Mouse (Mus musculus): Measurements from ENCODE around the gene Syt14. TPM values are rescaled to one million over a fixed set of nuclear protein-coding genes. Genes with fewer than 3 reads are reported as not detected.
A peak's percentile ranks its signal among the peaks of the same experiment; 100 is the strongest.

Syt14 gene
- polyA plus RNA-seq, 1 experiment from 2014 or later = 10.9 TPM

- no peaks in the 10 kb centered on the region for H3K36me3 ChIP-seq (ENCODE audit: control insufficient read depth, insufficient read depth, low read length)
- H3K9ac ChIP-seq (replicated peaks; ENCODE audit: low read length) = no peak overlapping the region
- no peaks in the 10 kb centered on the region for H3K9me3 ChIP-seq (ENCODE audit: control insufficient read depth, low read length)
- no peak overlapping the region for H3K4me2 ChIP-seq (ENCODE audit: low read length)
- DNase-seq (no peak), ATAC-seq (ENCODE audit: low FRiP score, low TSS enrichment) (no peak)
- H3K27ac ChIP-seq (replicated peaks; ENCODE audit: low read depth, low read length) = no peak overlapping the region
- no peak overlapping the region for H3K4me3 ChIP-seq (replicated peaks; ENCODE audit: low read depth, low read length)
- H3K27me3 ChIP-seq (ENCODE audit: control insufficient read depth, insufficient read depth, low read length) = no peaks in the 10 kb centered on the region
- no peaks in the 10 kb centered on the region for H3K4me1 ChIP-seq (ENCODE audit: control insufficient read depth, insufficient read depth, low read length)
- 83% methylated on average over 3 of the region's 3 CpGs for WGBS
Observed at GRCm38 (mm10) chr1:192864440-192864839, 171.1 kb downstream of the Syt14 start.

GRCm38 (mm10) chr1:192861305-192861960 lies 174.1 kb downstream of the Syt14 start:
- WGBS = 75% methylated on average over 5 of the region's 5 CpGs
- Histone ChIP-seq H3K4me3 (replicated peaks; ENCODE audit: low read depth, low read length) (no peak overlapping the region), H3K27me3 (ENCODE audit: control insufficient read depth, insufficient read depth, low read length) (0 out of 2 replicates have a peak, but pooled peaks cover 5% of the 10 kb centered on the region), H3K4me2 (ENCODE audit: low read length) (no peak overlapping the region), H3K9me3 (ENCODE audit: control insufficient read depth, low read length) (no peaks in the 10 kb centered on the region), H3K4me1 (ENCODE audit: control insufficient read depth, insufficient read depth, low read length) (peaks cover 1% of the 10 kb centered on the region; the same call in 1 of the 2 replicates), H3K36me3 (ENCODE audit: control insufficient read depth, insufficient read depth, low read length) (no peaks in the 10 kb centered on the region), H3K27ac (replicated peaks; ENCODE audit: low read depth, low read length) (no peak overlapping the region), H3K9ac (replicated peaks; ENCODE audit: low read length) (no peak overlapping the region)
- DNase-seq (no peak), ATAC-seq (ENCODE audit: low FRiP score, low TSS enrichment) (no peak)

- Histone ChIP-seq H3K36me3 (ENCODE audit: control insufficient read depth, insufficient read depth, low read length) (no peaks in the 10 kb centered on the region), H3K4me1 (ENCODE audit: control insufficient read depth, insufficient read depth, low read length) (peaks cover 8% of the 10 kb centered on the region; the same call in 1 of the 2 replicates), H3K4me3 (replicated peaks; ENCODE audit: low read depth, low read length) (no peak overlapping the region), H3K9ac (replicated peaks; ENCODE audit: low read length) (no peak overlapping the region), H3K27ac (replicated peaks; ENCODE audit: low read depth, low read length) (no peak overlapping the region), H3K27me3 (ENCODE audit: control insufficient read depth, insufficient read depth, low read length) (0 out of 2 replicates have a peak, but pooled peaks cover 5% of the 10 kb centered on the region), H3K4me2 (ENCODE audit: low read length) (no peak overlapping the region), H3K9me3 (ENCODE audit: control insufficient read depth, low read length) (no peaks in the 10 kb centered on the region)
- ATAC-seq (ENCODE audit: low FRiP score, low TSS enrichment) = no peak
- no peak for DNase-seq
- 45% methylated on average over 6 of the region's 6 CpGs for WGBS
Observed at GRCm38 (mm10) chr1:192860273-192860672, 175.3 kb downstream of the Syt14 start.

- Histone ChIP-seq H3K4me2 (ENCODE audit: low read length) (no peak overlapping the region), H3K27me3 (ENCODE audit: control insufficient read depth, insufficient read depth, low read length) (0 out of 2 replicates have a peak, but pooled peaks cover 5% of the 10 kb centered on the region), H3K9me3 (ENCODE audit: control insufficient read depth, low read length) (no peaks in the 10 kb centered on the region), H3K9ac (replicated peaks; ENCODE audit: low read length) (no peak overlapping the region), H3K27ac (replicated peaks; ENCODE audit: low read depth, low read length) (no peak overlapping the region), H3K36me3 (ENCODE audit: control insufficient read depth, insufficient read depth, low read length) (no peaks in the 10 kb centered on the region), H3K4me3 (replicated peaks; ENCODE audit: low read depth, low read length) (no peak overlapping the region), H3K4me1 (ENCODE audit: control insufficient read depth, insufficient read depth, low read length) (peaks cover 24% of the 10 kb centered on the region)
- ATAC-seq (ENCODE audit: low FRiP score, low TSS enrichment) (no peak), DNase-seq (no peak)
- 92% methylated on average over 5 of the region's 5 CpGs for WGBS
Observed at GRCm38 (mm10) chr1:192857582-192857981, 178.0 kb downstream of the Syt14 start.

- Histone ChIP-seq H3K27me3 (ENCODE audit: control insufficient read depth, insufficient read depth, low read length) (0 out of 2 replicates have a peak, but pooled peaks cover 5% of the 10 kb centered on the region), H3K9me3 (ENCODE audit: control insufficient read depth, low read length) (no peaks in the 10 kb centered on the region), H3K4me3 (replicated peaks; ENCODE audit: low read depth, low read length) (no peak overlapping the region), H3K27ac (replicated peaks; ENCODE audit: low read depth, low read length) (no peak overlapping the region), H3K4me1 (ENCODE audit: control insufficient read depth, insufficient read depth, low read length) (peaks cover 30% of the 10 kb centered on the region), H3K4me2 (ENCODE audit: low read length) (no peak overlapping the region), H3K9ac (replicated peaks; ENCODE audit: low read length) (no peak overlapping the region), H3K36me3 (ENCODE audit: control insufficient read depth, insufficient read depth, low read length) (no peaks in the 10 kb centered on the region)
- DNase-seq (no peak), ATAC-seq (ENCODE audit: low FRiP score, low TSS enrichment) (no peak)
- WGBS = 67% methylated on average over 6 of the region's 6 CpGs
Observed at GRCm38 (mm10) chr1:192856931-192857330, 178.6 kb downstream of the Syt14 start.

- no peaks in the 10 kb centered on the region for H3K36me3 ChIP-seq (ENCODE audit: control insufficient read depth, insufficient read depth, low read length)
- WGBS = 10% methylated on average over 10 of the region's 10 CpGs
- H3K4me1 ChIP-seq (ENCODE audit: control insufficient read depth, insufficient read depth, low read length) = peaks cover 36% of the 10 kb centered on the region
- 0 out of 2 replicates have a peak, but pooled peaks cover 5% of the 10 kb centered on the region for H3K27me3 ChIP-seq (ENCODE audit: control insufficient read depth, insufficient read depth, low read length)
- H3K9ac ChIP-seq (replicated peaks; ENCODE audit: low read length) = no peak overlapping the region
- DNase-seq (peak; percentile 60), ATAC-seq (ENCODE audit: low FRiP score, low TSS enrichment) (no peak)
- peak overlapping the region; percentile 77 for H3K4me2 ChIP-seq (ENCODE audit: low read length)
- H3K9me3 ChIP-seq (ENCODE audit: control insufficient read depth, low read length) = no peaks in the 10 kb centered on the region
- H3K27ac ChIP-seq (replicated peaks; ENCODE audit: low read depth, low read length) = peak overlapping the region; percentile 98
- H3K4me3 ChIP-seq (replicated peaks; ENCODE audit: low read depth, low read length) = no peak overlapping the region
Observed at GRCm38 (mm10) chr1:192856411-192856810, 179.2 kb downstream of the Syt14 start.

- Histone ChIP-seq H3K9ac (replicated peaks; ENCODE audit: low read length) (peak within 1 kb of the TSS; percentile 95), H3K27me3 (ENCODE audit: control insufficient read depth, insufficient read depth, low read length) (0 out of 2 replicates have a peak, but pooled peaks cover 5% of the 10 kb centered on the region), H3K9me3 (ENCODE audit: control insufficient read depth, low read length) (no peaks in the 10 kb centered on the region), H3K4me3 (replicated peaks; ENCODE audit: low read depth, low read length) (peak within 1 kb of the TSS; percentile 75), H3K27ac (replicated peaks; ENCODE audit: low read depth, low read length) (peak within 1 kb of the TSS; percentile 98), H3K36me3 (ENCODE audit: control insufficient read depth, insufficient read depth, low read length) (no peaks in the 10 kb centered on the region), H3K4me2 (ENCODE audit: low read length) (peak within 1 kb of the TSS; percentile 77), H3K4me1 (ENCODE audit: control insufficient read depth, insufficient read depth, low read length) (peaks cover 43% of the 10 kb centered on the region)
- ATAC-seq (ENCODE audit: low FRiP score, low TSS enrichment) (peak; percentile 71), DNase-seq (peak; percentile 93)
- WGBS = under 1% methylated on average over 69 of the region's 75 CpGs
Observed at GRCm38 (mm10) chr1:192855474-192856230, 179.9 kb downstream of the Syt14 start, which contains the start of gene Sertad4. Gene Sertad4, minus strand, starts transcription at chr1:192855756.

- H3K9me3 ChIP-seq (ENCODE audit: control insufficient read depth, low read length) = no peaks in the 10 kb centered on the region
- peak overlapping the region; percentile 95 for H3K9ac ChIP-seq (replicated peaks; ENCODE audit: low read length)
- DNase-seq (peak; percentile 75), ATAC-seq (ENCODE audit: low FRiP score, low TSS enrichment) (peak; percentile 53)
- H3K27me3 ChIP-seq (ENCODE audit: control insufficient read depth, insufficient read depth, low read length) = 0 out of 2 replicates have a peak, but pooled peaks cover 5% of the 10 kb centered on the region
- peak overlapping the region; percentile 75 for H3K4me3 ChIP-seq (replicated peaks; ENCODE audit: low read depth, low read length)
- peak overlapping the region; percentile 77 for H3K4me2 ChIP-seq (ENCODE audit: low read length)
- H3K27ac ChIP-seq (replicated peaks; ENCODE audit: low read depth, low read length) = peak overlapping the region; percentile 98
- H3K4me1 ChIP-seq (ENCODE audit: control insufficient read depth, insufficient read depth, low read length) = peaks cover 45% of the 10 kb centered on the region
- H3K36me3 ChIP-seq (ENCODE audit: control insufficient read depth, insufficient read depth, low read length) = peaks cover 2% of the 10 kb centered on the region; the same call in 1 of the 2 replicates
- WGBS = under 1% methylated on average over 45 of the region's 45 CpGs
Observed at GRCm38 (mm10) chr1:192854819-192855271, 180.7 kb downstream of the Syt14 start.

Data from midbrain, embryonic 14.5 days (tissue).